Mouse (Mus musculus) liver, embryonic 12.5 days (tissue): ENCODE measurements around the gene Olfr789. TPM values are rescaled to one million over a fixed set of nuclear protein-coding genes. Genes with fewer than 3 reads are reported as not detected.

Experiments
- ATAC-seq: fragments of 200-750 bp; cut with Nextera tagmentation; 2 replicates; pipeline ENCODE4 v1.8.0; 2017; ENCODE audit warnings: moderate number of reproducible peaks, mild to moderate bottlenecking, moderate library complexity
- H3K27ac ChIP-seq: fragments of 300-500 bp; sonication (generic); 2 replicates; pipeline ENCODE4 v1.5.1; 2016; ENCODE audit warnings: mild to moderate bottlenecking
- H3K27me3 ChIP-seq: fragments of 300-500 bp; sonication (generic); replicated peaks from 2 replicates; pipeline ENCODE4 v1.6.1; 2016; ENCODE audit warnings: mild to moderate bottlenecking, moderate library complexity
- H3K36me3 ChIP-seq: fragments of 300-500 bp; sonication (generic); 2 replicates; pipeline ENCODE4 v1.6.1; 2016; ENCODE audit warnings: mild to moderate bottlenecking, moderate library complexity
- H3K4me1 ChIP-seq: fragments of 300-500 bp; sonication (generic); 2 replicates; pipeline ENCODE4 v1.6.1; 2016
- H3K4me2 ChIP-seq: fragments of 300-500 bp; sonication (generic); 2 replicates; pipeline ENCODE4 v1.6.1; 2016; ENCODE audit warnings: mild to moderate bottlenecking, moderate library complexity
- H3K4me3 ChIP-seq: fragments of 300-500 bp; sonication (generic); 2 replicates; pipeline ENCODE4 v1.5.1; 2016; ENCODE audit warnings: mild to moderate bottlenecking, moderate library complexity
- H3K9ac ChIP-seq: fragments of 300-500 bp; sonication (generic); 2 replicates; pipeline ENCODE4 v1.6.1; 2016; ENCODE audit warnings: mild to moderate bottlenecking, moderate library complexity
- H3K9me3 ChIP-seq: fragments of 300-500 bp; sonication (generic); replicated peaks from 2 replicates; pipeline ENCODE4 v1.6.1; 2016; ENCODE audit warnings: mild to moderate bottlenecking, moderate library complexity
- WGBS: fragments of 180-500 bp; shearing (Covaris S2); methylation state at CpG from one replicate; pipeline ENCODE4 v1.1.7; 2016; ENCODE audit not compliant: insufficient replicate concordance; 5-methylcytosine and 5-hydroxymethylcytosine counted together
- polyA plus RNA-seq: library from polyadenylated mRNA; unstranded; fragments of >200 nt; fragmentation: Nextera tagmentation; extraction: Ambion mirVana; gene quantifications from 2 replicates; pipeline ENCODE4 v1.2.1, GENCODE M21; 2016

Gene Olfr789
- polyA plus RNA-seq: not detected in 2 replicates

DNA sequence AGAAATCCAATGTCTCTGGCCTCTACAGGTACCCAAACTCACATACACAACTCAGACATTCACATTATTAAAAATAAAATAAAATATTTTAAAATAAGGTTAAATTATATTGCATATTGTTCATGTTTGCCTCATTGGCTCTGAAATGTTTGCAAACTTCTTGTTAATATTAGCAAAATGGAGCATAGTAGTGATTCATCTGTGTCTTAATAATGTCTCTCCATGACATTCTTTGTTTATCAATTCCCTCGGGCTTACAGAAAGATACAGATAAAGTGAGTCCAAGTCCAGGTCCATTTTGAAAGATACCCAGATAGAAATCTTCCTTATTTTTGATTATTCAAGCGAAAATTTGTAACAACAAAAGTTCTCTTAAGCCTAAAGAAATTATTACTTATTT, at the start of gene Olfr789:
Gene Olfr789 (plus strand): TSS at position 301 of the 400 bp plus-strand sequence.
- 37% methylated on average over 2 of the region's 2 CpGs for WGBS
- H3K4me2 ChIP-seq: no peak within 1 kb of the TSS
- no peaks in the 10 kb centered on the region for H3K4me1 ChIP-seq
- H3K9ac ChIP-seq: no peak within 1 kb of the TSS
- no peak within 1 kb of the TSS for H3K27ac ChIP-seq
- no peak within 1 kb of the TSS for H3K4me3 ChIP-seq
- no peaks in the 10 kb centered on the region for H3K27me3 ChIP-seq
- no peaks in the 10 kb centered on the region for H3K9me3 ChIP-seq
- H3K36me3 ChIP-seq: no peaks in the 10 kb centered on the region
- no peak for ATAC-seq

DNA sequence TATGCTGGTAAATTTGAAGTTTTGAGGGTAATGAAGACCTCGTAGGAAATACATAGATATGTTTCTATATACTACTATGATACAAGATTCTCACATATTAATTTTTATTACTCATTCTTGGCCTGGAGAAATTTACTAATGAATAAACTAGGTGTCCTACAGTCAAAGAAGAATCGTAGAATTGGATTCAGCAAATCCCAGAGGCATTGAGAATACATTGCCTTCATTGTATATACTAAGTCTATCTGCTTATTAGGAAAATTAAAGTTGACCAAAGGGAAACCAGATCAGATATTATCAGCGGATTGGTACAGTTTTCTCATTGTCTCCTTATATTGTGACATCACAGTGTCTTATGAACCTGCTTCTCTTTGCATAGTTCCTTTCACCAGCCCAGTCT, 23.0 kb upstream of the Olfr789 start, which contains the start of gene Olfr787:
Gene Olfr787 (plus strand): TSS at position 301 of the 400 bp plus-strand sequence.
- H3K4me1 ChIP-seq: no peaks in the 10 kb centered on the region
- no peak for ATAC-seq
- H3K4me2 ChIP-seq: no peak within 1 kb of the TSS
- no peak within 1 kb of the TSS for H3K27ac ChIP-seq
- H3K27me3 ChIP-seq: no peaks in the 10 kb centered on the region
- no peak within 1 kb of the TSS for H3K4me3 ChIP-seq
- 0 out of 2 replicates have a peak, but pooled peaks cover 4% of the 10 kb centered on the region for H3K9me3 ChIP-seq
- 67% methylated on average over 3 of the region's 3 CpGs for WGBS
- H3K36me3 ChIP-seq: no peaks in the 10 kb centered on the region
- no peak within 1 kb of the TSS for H3K9ac ChIP-seq

DNA sequence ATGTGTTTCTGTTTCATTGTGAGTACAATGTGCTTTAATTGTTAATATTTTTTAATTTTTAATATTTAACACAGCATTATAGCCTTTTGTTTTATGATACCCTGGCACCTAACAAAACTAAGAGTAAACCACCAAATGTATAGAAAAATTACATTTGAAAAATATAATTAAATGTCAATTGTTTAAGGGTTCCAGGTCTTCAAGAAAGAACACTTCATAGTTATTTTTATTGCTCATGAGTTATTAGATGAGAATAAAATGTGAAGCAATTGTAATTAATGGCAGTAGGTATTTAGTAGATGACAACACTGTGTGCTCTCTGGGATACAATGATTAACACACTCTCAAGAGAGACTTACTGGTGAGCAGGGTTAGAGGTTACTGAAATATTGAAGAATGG, 13.9 kb upstream of the Olfr789 start, which contains the start of gene Olfr788:
Gene Olfr788 (plus strand): TSS at position 301 of the 400 bp plus-strand sequence.
- H3K4me3 ChIP-seq: no peak within 1 kb of the TSS
- no peaks in the 10 kb centered on the region for H3K9me3 ChIP-seq
- H3K27ac ChIP-seq: no peak within 1 kb of the TSS
- no peak within 1 kb of the TSS for H3K9ac ChIP-seq
- H3K36me3 ChIP-seq: no peaks in the 10 kb centered on the region
- H3K4me2 ChIP-seq: no peak within 1 kb of the TSS
- H3K4me1 ChIP-seq: no peaks in the 10 kb centered on the region
- H3K27me3 ChIP-seq: no peaks in the 10 kb centered on the region
- no peak for ATAC-seq

DNA sequence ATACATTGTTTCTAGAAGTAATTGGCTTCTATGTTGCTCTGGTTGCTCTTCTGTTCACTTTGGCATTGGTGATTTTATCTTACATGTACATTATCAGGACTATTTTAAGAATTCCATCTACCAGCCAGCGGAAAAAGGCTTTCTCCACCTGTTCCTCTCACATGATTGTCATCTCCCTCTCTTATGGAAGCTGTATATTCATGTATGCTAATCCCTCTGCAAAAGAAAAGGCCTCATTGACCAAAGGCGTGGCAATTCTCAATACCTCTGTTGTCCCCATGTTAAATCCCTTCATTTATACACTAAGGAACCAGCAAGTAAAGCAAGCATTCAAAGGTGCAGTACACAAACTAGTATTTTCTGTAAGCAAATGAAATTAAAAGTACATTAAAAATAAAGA, 11.3 kb upstream of the Olfr789 start:
- Histone ChIP-seq H3K4me2 (no peak overlapping the region), H3K9me3 (no peaks in the 10 kb centered on the region), H3K4me1 (no peaks in the 10 kb centered on the region), H3K27ac (no peak overlapping the region), H3K9ac (no peak overlapping the region), H3K36me3 (no peaks in the 10 kb centered on the region), H3K4me3 (no peak overlapping the region), H3K27me3 (no peaks in the 10 kb centered on the region)
- 47% methylated on average over 2 of the region's 2 CpGs for WGBS
- ATAC-seq: no peak

DNA sequence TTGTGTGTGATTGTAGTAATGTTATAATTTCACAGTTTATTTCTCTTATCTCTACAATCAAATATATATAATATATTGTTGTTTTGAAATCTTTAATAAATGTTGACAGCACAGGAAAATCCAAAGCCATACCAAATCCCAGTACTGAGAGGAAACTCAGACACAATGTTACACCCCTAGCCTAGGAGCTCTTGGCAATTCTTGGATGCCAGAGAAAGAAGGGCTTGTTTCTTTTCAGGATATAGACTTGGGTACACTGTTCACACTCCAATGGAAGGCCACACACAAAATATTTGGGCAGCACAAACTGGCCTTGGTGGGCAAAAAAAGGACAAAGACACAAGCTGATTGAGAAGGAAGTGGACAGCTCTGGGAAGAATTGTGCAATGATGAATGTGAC, 10.8 kb upstream of the Olfr789 start:
- Histone ChIP-seq H3K9me3 (no peaks in the 10 kb centered on the region), H3K4me1 (no peaks in the 10 kb centered on the region), H3K27ac (no peak overlapping the region), H3K9ac (no peak overlapping the region), H3K36me3 (no peaks in the 10 kb centered on the region), H3K27me3 (no peaks in the 10 kb centered on the region), H3K4me2 (no peak overlapping the region), H3K4me3 (no peak overlapping the region)
- ATAC-seq: no peak

DNA sequence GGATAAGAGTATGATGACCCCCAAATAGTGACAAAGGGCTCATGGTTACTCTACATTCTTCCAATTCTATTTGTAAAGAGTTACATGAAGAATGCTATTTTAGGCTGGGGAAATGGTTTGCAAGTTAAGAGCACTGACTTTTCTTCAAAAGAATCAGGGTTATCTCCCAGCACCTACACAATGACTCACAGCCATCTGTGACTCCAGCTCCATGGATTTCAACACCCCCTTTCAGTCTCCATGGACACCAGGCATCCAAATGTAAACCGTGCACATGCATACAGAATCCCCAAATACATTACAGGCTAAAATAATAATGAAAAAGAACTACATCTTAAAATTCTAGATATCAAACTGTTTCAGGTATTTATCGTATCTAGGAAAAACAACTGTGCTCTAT, 5.5 kb downstream of the Olfr789 start:
- Histone ChIP-seq H3K9ac (no peak overlapping the region), H3K4me3 (no peak overlapping the region), H3K27ac (no peak overlapping the region), H3K4me1 (no peaks in the 10 kb centered on the region), H3K9me3 (no peaks in the 10 kb centered on the region), H3K27me3 (no peaks in the 10 kb centered on the region), H3K36me3 (no peaks in the 10 kb centered on the region), H3K4me2 (no peak overlapping the region)
- no peak for ATAC-seq
- WGBS: 55% methylated on average over 2 of the region's 2 CpGs

DNA sequence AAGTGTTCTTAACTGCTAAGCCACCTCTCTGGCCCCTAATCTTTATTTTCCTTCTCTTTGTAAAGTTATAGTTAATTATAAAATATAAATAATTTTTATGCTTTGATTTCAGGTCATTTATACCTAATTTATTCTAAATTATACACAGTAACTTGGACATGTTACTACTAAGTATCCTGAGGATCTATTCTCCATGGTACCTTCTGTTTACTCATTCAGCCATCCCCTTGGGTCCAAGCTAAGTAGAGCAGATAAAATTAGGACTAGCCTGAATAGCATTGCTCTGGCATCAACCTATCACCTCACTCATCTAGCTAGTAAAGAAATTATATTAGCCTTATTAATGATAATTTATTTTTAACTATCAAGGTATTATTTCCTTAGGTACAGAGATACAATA, 13.6 kb downstream of the Olfr789 start, which contains the start of gene Olfr790:
Gene Olfr790 (plus strand): TSS at position 301 of the 400 bp plus-strand sequence.
- Histone ChIP-seq H3K4me3 (no peak within 1 kb of the TSS), H3K27ac (no peak within 1 kb of the TSS), H3K4me1 (no peaks in the 10 kb centered on the region), H3K4me2 (no peak within 1 kb of the TSS), H3K27me3 (no peaks in the 10 kb centered on the region), H3K36me3 (no peaks in the 10 kb centered on the region), H3K9me3 (no peaks in the 10 kb centered on the region), H3K9ac (no peak within 1 kb of the TSS)
- ATAC-seq: no peak

DNA sequence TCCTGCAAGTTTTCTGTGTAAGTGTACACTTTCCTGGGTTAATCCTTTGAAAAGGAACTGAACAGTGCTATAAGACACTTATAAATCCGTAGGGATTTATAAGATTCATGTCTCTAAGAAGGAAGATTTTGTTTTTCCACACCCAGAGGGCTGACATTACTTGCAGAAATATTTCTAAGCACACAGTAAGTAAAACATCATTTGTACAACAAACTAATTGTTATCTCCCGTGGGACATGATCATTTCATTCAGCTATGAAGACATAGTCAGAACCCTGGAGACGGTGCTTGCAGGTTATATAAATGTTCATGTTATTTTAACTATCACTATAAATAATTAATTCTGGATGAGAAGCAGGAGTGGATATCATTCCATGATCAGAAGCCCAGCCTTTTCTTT, 36.9 kb downstream of the Olfr789 start, which contains the start of gene Olfr791:
Gene Olfr791 (plus strand): TSS at position 301 of the 400 bp plus-strand sequence.
- Histone ChIP-seq H3K27ac (no peak within 1 kb of the TSS), H3K4me1 (no peaks in the 10 kb centered on the region), H3K4me3 (no peak within 1 kb of the TSS), H3K36me3 (no peaks in the 10 kb centered on the region), H3K4me2 (no peak within 1 kb of the TSS), H3K9ac (no peak within 1 kb of the TSS), H3K9me3 (no peaks in the 10 kb centered on the region), H3K27me3 (no peaks in the 10 kb centered on the region)
- WGBS: 44% methylated on average over 3 of the region's 3 CpGs
- no peak for ATAC-seq

DNA sequence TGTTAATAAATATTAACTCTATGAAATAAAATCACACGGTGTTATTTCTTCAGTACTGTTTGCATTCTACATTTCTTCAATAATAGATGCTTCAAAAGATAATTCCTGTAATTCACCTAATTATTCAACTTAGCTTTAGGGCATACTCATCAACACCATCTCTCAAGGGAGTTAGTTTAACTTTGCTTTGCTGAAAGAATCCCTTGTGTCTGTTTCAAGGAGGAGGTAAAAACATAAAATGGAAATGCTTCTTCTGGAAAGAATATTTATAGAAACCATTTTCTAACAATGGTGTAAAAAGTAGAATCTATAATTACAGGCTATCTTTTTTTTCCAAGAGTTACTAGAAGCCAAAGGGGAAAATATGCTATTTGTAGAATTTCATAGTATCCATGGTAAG, 54.3 kb downstream of the Olfr789 start, which contains the start of gene Olfr792:
Gene Olfr792 (plus strand): TSS at position 301 of the 400 bp plus-strand sequence.
- Histone ChIP-seq H3K9ac (no peak within 1 kb of the TSS), H3K4me1 (no peaks in the 10 kb centered on the region), H3K27me3 (no peaks in the 10 kb centered on the region), H3K4me2 (no peak within 1 kb of the TSS), H3K27ac (no peak within 1 kb of the TSS), H3K9me3 (0 out of 2 replicates have a peak, but pooled peaks cover 1% of the 10 kb centered on the region), H3K36me3 (no peaks in the 10 kb centered on the region), H3K4me3 (no peak within 1 kb of the TSS)
- WGBS: 64% methylated on average over 1 of the region's 1 CpGs
- ATAC-seq: no peak

Other genes with a start within 250 kb of the Olfr789 start
- not detected in 2 replicates for gene Olfr774, start 248.5 kb upstream of the Olfr789 start, polyA plus RNA-seq
- gene Olfr775, start 236.3 kb upstream of the Olfr789 start, polyA plus RNA-seq: not detected in 2 replicates
- gene Olfr776, start 225.6 kb upstream of the Olfr789 start, polyA plus RNA-seq: not detected in 2 replicates
- gene Olfr777, start 213.3 kb upstream of the Olfr789 start, polyA plus RNA-seq: not detected in 2 replicates
- not detected in 2 replicates for gene Olfr780, start 166.6 kb upstream of the Olfr789 start, polyA plus RNA-seq
- gene Olfr781, start 155.9 kb upstream of the Olfr789 start, polyA plus RNA-seq: not detected in 2 replicates
- not detected in 2 replicates for gene Olfr782, start 135.9 kb upstream of the Olfr789 start, polyA plus RNA-seq
- not detected in 2 replicates for gene Olfr784, start 100.7 kb upstream of the Olfr789 start, polyA plus RNA-seq
- gene Olfr785, start 79.3 kb upstream of the Olfr789 start, polyA plus RNA-seq: not detected in 2 replicates
- not detected in 2 replicates for gene Olfr786, start 57.4 kb upstream of the Olfr789 start, polyA plus RNA-seq
- not detected in 2 replicates for gene Olfr787, start 22.9 kb upstream of the Olfr789 start, polyA plus RNA-seq
- not detected in 2 replicates for gene Olfr788, start 13.8 kb upstream of the Olfr789 start, polyA plus RNA-seq
- not detected in 2 replicates for gene Olfr790, start 13.7 kb downstream of the Olfr789 start, polyA plus RNA-seq
- gene Olfr791, start 37.0 kb downstream of the Olfr789 start, polyA plus RNA-seq: not detected in 2 replicates
- gene Olfr792, start 54.4 kb downstream of the Olfr789 start, polyA plus RNA-seq: not detected in 2 replicates
- gene Olfr794, start 82.9 kb downstream of the Olfr789 start, polyA plus RNA-seq: not detected in 2 replicates
- gene Olfr796, start 127.8 kb downstream of the Olfr789 start, polyA plus RNA-seq: not detected in 2 replicates
- gene Olfr798, start 143.2 kb downstream of the Olfr789 start, polyA plus RNA-seq: not detected in 2 replicates
- gene Olfr799, start 152.7 kb downstream of the Olfr789 start, polyA plus RNA-seq: not detected in 2 replicates
- gene Olfr800, start 172.9 kb downstream of the Olfr789 start, polyA plus RNA-seq: not detected in 2 replicates
- not detected in 2 replicates for gene Olfr801, start 189.1 kb downstream of the Olfr789 start, polyA plus RNA-seq
- gene Olfr802, start 203.4 kb downstream of the Olfr789 start, polyA plus RNA-seq: not detected in 2 replicates
- not detected in 2 replicates for gene Olfr803, start 209.5 kb downstream of the Olfr789 start, polyA plus RNA-seq
- gene Olfr804, start 218.5 kb downstream of the Olfr789 start, polyA plus RNA-seq: not detected in 2 replicates
- not detected in 2 replicates for gene Olfr805, start 244.6 kb downstream of the Olfr789 start, polyA plus RNA-seq